Mouse (Mus musculus): Measurements from ENCODE around the gene Zfp781. TPM values are rescaled to one million over a fixed set of nuclear protein-coding genes. Genes with fewer than 3 reads are reported as not detected.

Gene Zfp781
- 0.15 TPM in 1 of 2 replicates, not detected in the other for polyA plus RNA-seq (2012; ENCODE audit: low replicate concordance)

GRCm38 (mm10) chr10:81929842-81930743 is at the start of gene Zfp781:
Gene Zfp781, minus strand, starts transcription at chr10:81930480.

GRCm38 (mm10) chr10:81863409-81864407 is 66.6 kb downstream of the Zfp781 start, which contains the start of gene Gm32687:
Gene Gm32687, plus strand, starts transcription at chr10:81863934.

Other genes starting within 250 kb of the Zfp781 start
- gene Zfp433, start 225.7 kb downstream of the Zfp781 start, polyA plus RNA-seq (2012; ENCODE audit: low replicate concordance): 0.20 TPM in 1 of 2 replicates, not detected in the other
- gene Gm3055, start 159.3 kb downstream of the Zfp781 start, polyA plus RNA-seq (2012; ENCODE audit: low replicate concordance): not detected in 2 replicates
- 0.09 TPM in 1 of 2 replicates, not detected in the other for gene Gm4767, start 118.3 kb downstream of the Zfp781 start, polyA plus RNA-seq (2012; ENCODE audit: low replicate concordance)
- gene Gm32687, start 66.5 kb downstream of the Zfp781 start, polyA plus RNA-seq (2012; ENCODE audit: low replicate concordance): not detected in 2 replicates
- gene Zfp873, start 117.6 kb upstream of the Zfp781 start, polyA plus RNA-seq (2012; ENCODE audit: low replicate concordance): 0.24 and 0.38 TPM in 2 replicates
- not detected in 2 replicates for gene BC024063, start 152.9 kb upstream of the Zfp781 start, polyA plus RNA-seq (2012; ENCODE audit: low replicate concordance)
- 0.13 TPM in 1 of 2 replicates, not detected in the other for gene AU041133, start 197.5 kb upstream of the Zfp781 start, polyA plus RNA-seq (2012; ENCODE audit: low replicate concordance)

All from leukemia stem cell, adult 10-12 weeks (primary cell).